Comparison of ENCODE assay signal across 26 mouse cellular contexts in genomic region chr10:10831141-10831540, GRCm38 (mm10).
A peak's percentile ranks its signal among the peaks of the same experiment; 100 is the strongest.
DNase-seq lines count a peak whose midpoint lies in the region; ATAC-seq and TF ChIP-seq lines count a peak whose summit lies in the region.
"Had no signal": no experiment of that assay in that cellular context is flagged by ENCODE, and none has a peak within 500 bp of the region (broad histone marks: within the 10 kb centered on the region; RNA-seq: fewer than 3 reads in every experiment).

No protein-coding gene starts in this region.

- no peak overlapping the region for H3K4me3 ChIP-seq in forebrain, embryonic 14.5 days (ENCODE audit: low read depth, low read length)
- no peak overlapping the region for H3K4me3 ChIP-seq in forebrain, embryonic 13.5 days
- H3K4me3 ChIP-seq: embryonic facial prominence, embryonic 12.5 days; embryonic facial prominence, embryonic 15.5 days; forebrain, embryonic 12.5 days; heart, embryonic 12.5 days; heart, embryonic 15.5 days; hindbrain, embryonic 15.5 days; intestine, embryonic 15.5 days had no signal

- no peaks in the 10 kb centered on the region for H3K36me3 ChIP-seq in forebrain, embryonic 14.5 days (ENCODE audit: control insufficient read depth, insufficient read depth, low read length)
- H3K36me3 ChIP-seq in forebrain, embryonic 13.5 days (ENCODE audit: poor library complexity, severe bottlenecking) = no peaks in the 10 kb centered on the region
- H3K36me3 ChIP-seq: embryonic facial prominence, embryonic 12.5 days; embryonic facial prominence, embryonic 15.5 days; forebrain, embryonic 12.5 days; G1E; heart, embryonic 12.5 days; heart, embryonic 15.5 days; hindbrain, embryonic 15.5 days; intestine, embryonic 15.5 days had no signal

- peak; percentile 17 for DNase-seq in forebrain, embryonic 14.5 days (ENCODE audit: low spot score)
- DNase-seq in layer of hippocampus, adult 11-12 months (ENCODE audit: low spot score) = peak; percentile 29
- DNase-seq in layer of hippocampus, postnatal 10 days (ENCODE audit: low spot score in 2 of 2) = no peak
- DNase-seq in right cerebral cortex, postnatal 14 days = peak; percentile 9
- no peak for DNase-seq in right cerebral cortex, postnatal 36 days (ENCODE audit: low spot score in 2 of 2)
- peak; percentile 27 for DNase-seq in brain, embryonic 14.5 days (ENCODE audit: low read depth)
- no peak for DNase-seq in heart, postnatal 25 days (ENCODE audit: low spot score)
- DNase-seq: adrenal gland, adult 2 months; adrenal gland, postnatal 14 days; B cell, adult 2 months; cerebellum, adult 11-12 months; cerebellum, adult 9-10 months; gastrocnemius, postnatal 25 days; heart, adult 18-20 months; heart, postnatal 10 days; heart, postnatal 4 days had no signal

- intact Hi-C loops in heart, postnatal 25 days (cut with DNase I) = no loop called here

- H3K4me2 ChIP-seq in forebrain, embryonic 14.5 days (ENCODE audit: low read length) = no peak overlapping the region
- no peak overlapping the region for H3K4me2 ChIP-seq in forebrain, embryonic 13.5 days
- H3K4me2 ChIP-seq: embryonic facial prominence, embryonic 12.5 days; embryonic facial prominence, embryonic 15.5 days; forebrain, embryonic 12.5 days; heart, embryonic 12.5 days; heart, embryonic 15.5 days; hindbrain, embryonic 15.5 days; intestine, embryonic 15.5 days had no signal

- no peak for TF ChIP-seq POLR2A in brain, embryonic 14.5 days (IDR thresholded peaks at IDR 0.05; ENCODE audit: borderline replicate concordance, extremely low read depth, insufficient read depth, insufficient read length, poor library complexity, severe bottlenecking)

- 85% methylated on average over 1 of the region's 1 CpGs for WGBS in forebrain, embryonic 14.5 days
- 86% methylated on average over 1 of the region's 1 CpGs for WGBS in forebrain, embryonic 13.5 days

- no peaks in the 10 kb centered on the region for H3K9me3 ChIP-seq in forebrain, embryonic 14.5 days (replicated peaks; ENCODE audit: control insufficient read depth, low read length)
- H3K9me3 ChIP-seq in forebrain, embryonic 13.5 days (replicated peaks) = no peaks in the 10 kb centered on the region
- H3K9me3 ChIP-seq: embryonic facial prominence, embryonic 12.5 days; embryonic facial prominence, embryonic 15.5 days; forebrain, embryonic 12.5 days; G1E; heart, embryonic 12.5 days; heart, embryonic 15.5 days; hindbrain, embryonic 15.5 days; intestine, embryonic 15.5 days had no signal

- no peak overlapping the region for H3K9ac ChIP-seq in forebrain, embryonic 14.5 days (ENCODE audit: low read length)
- H3K9ac ChIP-seq in forebrain, embryonic 13.5 days = no peak overlapping the region
- H3K9ac ChIP-seq: embryonic facial prominence, embryonic 12.5 days; embryonic facial prominence, embryonic 15.5 days; forebrain, embryonic 12.5 days; heart, embryonic 12.5 days; heart, embryonic 15.5 days; hindbrain, embryonic 15.5 days; intestine, embryonic 15.5 days had no signal

- H3K4me1 ChIP-seq in forebrain, embryonic 14.5 days (ENCODE audit: control insufficient read depth, insufficient read depth, low read length) = no peaks in the 10 kb centered on the region
- H3K4me1 ChIP-seq in forebrain, embryonic 13.5 days = no peaks in the 10 kb centered on the region
- H3K4me1 ChIP-seq: embryonic facial prominence, embryonic 12.5 days; embryonic facial prominence, embryonic 15.5 days; forebrain, embryonic 12.5 days; heart, embryonic 12.5 days; heart, embryonic 15.5 days; hindbrain, embryonic 15.5 days; intestine, embryonic 15.5 days had no signal

- no peak for TF ChIP-seq CTCF in brain, embryonic 14.5 days (IDR thresholded peaks at IDR 0.05; ENCODE audit: borderline replicate concordance, extremely low read depth, insufficient read depth, insufficient read length)

- ATAC-seq in forebrain, embryonic 14.5 days = no peak
- ATAC-seq in forebrain, embryonic 13.5 days = no peak
- ATAC-seq: intestine, embryonic 15.5 days had no signal

- H3K27me3 ChIP-seq in forebrain, embryonic 14.5 days (replicated peaks; ENCODE audit: control insufficient read depth, insufficient read depth, low read length) = no peaks in the 10 kb centered on the region
- H3K27me3 ChIP-seq in forebrain, embryonic 13.5 days = no peaks in the 10 kb centered on the region
- H3K27me3 ChIP-seq: CH12.LX; embryonic facial prominence, embryonic 12.5 days; embryonic facial prominence, embryonic 15.5 days; forebrain, embryonic 12.5 days; heart, embryonic 12.5 days; heart, embryonic 15.5 days; hindbrain, embryonic 15.5 days; intestine, embryonic 15.5 days had no signal

- no peak overlapping the region for H3K27ac ChIP-seq in forebrain, embryonic 14.5 days (ENCODE audit: low read depth, low read length)
- H3K27ac ChIP-seq in forebrain, embryonic 13.5 days = no peak overlapping the region
- H3K27ac ChIP-seq: embryonic facial prominence, embryonic 12.5 days; embryonic facial prominence, embryonic 15.5 days; forebrain, embryonic 12.5 days; heart, embryonic 15.5 days; hindbrain, embryonic 15.5 days; intestine, embryonic 15.5 days had no signal

Comparison
In these comparisons a context has a peak if more than half of its experiments do, and no peak if none do; other contexts are left out.
1. DNase-seq: peak in forebrain, embryonic 14.5 days (single experiment), layer of hippocampus, adult 11-12 months (single experiment), right cerebral cortex, postnatal 14 days (single experiment) and brain, embryonic 14.5 days (single experiment); none in layer of hippocampus, postnatal 10 days (0 of 2), right cerebral cortex, postnatal 36 days (0 of 2) and heart, postnatal 25 days (single experiment).